Mouse (Mus musculus): Measurements from ENCODE around the gene Pygb. TPM values are rescaled to one million over a fixed set of nuclear protein-coding genes. Genes with fewer than 3 reads are reported as not detected.

The Pygb gene
- polyA plus RNA-seq, 1 experiment from 2014 or later: 95.6 TPM

DNA sequence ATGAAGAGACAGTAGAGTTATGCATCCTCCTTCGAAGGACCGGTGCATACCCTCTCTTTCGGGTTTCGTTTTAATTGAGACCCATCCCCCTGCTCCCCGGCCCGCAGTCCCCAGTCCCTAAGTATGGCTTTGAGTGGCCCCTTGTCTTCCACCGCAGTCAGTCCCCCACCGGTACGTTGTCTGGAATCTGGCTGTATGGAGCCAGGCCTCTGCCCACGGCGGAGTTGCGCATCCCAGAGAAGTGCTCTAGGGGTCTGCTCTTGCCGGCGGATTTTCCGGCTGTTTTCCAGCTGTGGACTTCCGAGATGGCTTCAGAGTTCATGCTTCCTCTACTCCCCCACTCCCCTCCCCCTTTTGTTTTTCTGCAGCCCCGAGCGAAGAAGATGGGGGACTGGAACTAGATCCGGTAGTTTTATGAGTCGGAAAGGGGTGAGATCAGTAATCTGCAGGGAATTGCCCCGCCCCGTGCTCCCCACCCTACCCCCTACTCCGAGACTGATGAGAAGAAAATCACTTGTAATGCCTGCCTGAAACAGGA, 768 bp downstream of the Pygb start:
- H3K4me3 ChIP-seq (ENCODE audit: low read length): peak overlapping the region; percentile 85
- no peaks in the 10 kb centered on the region for H3K27me3 ChIP-seq (ENCODE audit: insufficient read depth, low read length)
- peak; percentile 64 for ATAC-seq (ENCODE audit: low FRiP score, low TSS enrichment)
- no peaks in the 10 kb centered on the region for H3K9me3 ChIP-seq (ENCODE audit: low read length)
- peak overlapping the region; percentile 78 for H3K9ac ChIP-seq (replicated peaks; ENCODE audit: low read length)
- peak overlapping the region; percentile 82 for H3K27ac ChIP-seq (ENCODE audit: low read length)
- peaks cover 41% of the 10 kb centered on the region for H3K4me1 ChIP-seq (ENCODE audit: insufficient read depth, low read length)
- WGBS: 1% methylated on average over 23 of the region's 23 CpGs
- H3K36me3 ChIP-seq (ENCODE audit: insufficient read depth, low read length): peaks cover 2% of the 10 kb centered on the region; the same call in 1 of the 2 replicates
- H3K4me2 ChIP-seq (replicated peaks; ENCODE audit: low read depth, low read length): peak overlapping the region; percentile 82

DNA sequence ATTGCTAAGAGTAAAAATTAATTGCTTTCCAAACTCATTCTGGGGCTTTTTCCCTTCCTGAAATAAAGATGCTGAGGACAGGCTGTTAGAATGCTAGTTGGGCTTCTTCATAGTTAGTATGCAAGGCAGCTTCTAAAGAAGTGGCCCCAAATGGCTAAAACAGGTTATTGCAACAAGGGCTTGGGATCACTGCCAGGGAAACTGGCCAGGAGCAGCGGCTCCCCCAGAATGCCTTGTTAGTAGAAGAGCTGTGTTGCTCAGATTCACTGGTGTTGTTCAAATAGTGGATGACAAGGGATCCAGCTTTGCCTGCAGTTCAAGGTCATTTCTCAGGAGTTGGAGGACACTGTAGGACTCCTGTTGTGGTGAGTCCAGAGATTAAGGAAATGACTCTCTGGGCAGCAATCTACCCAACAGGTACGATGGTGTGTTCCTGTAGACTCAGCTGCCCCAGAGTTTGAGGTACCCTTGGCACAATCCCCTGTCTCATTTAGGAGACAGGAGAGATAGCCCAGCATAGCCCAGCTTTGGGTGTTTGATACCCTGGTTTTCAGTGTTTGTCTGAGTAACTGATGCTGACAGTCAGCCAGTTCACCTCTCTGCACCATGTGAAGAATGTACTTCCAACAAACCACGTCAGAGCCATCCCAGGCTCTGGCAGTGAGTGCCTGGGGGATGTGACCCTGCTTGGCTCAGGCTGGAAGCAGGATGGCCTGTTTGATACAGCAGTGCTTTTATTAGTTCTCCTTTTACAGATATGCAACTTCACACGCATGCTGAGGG, 2.4 kb downstream of the Pygb start:
- Histone ChIP-seq H3K4me3 (ENCODE audit: low read length) (0 out of 2 replicates have a peak overlapping the region, but pooled peaks have one; percentile 2), H3K27me3 (ENCODE audit: insufficient read depth, low read length) (no peaks in the 10 kb centered on the region), H3K4me2 (replicated peaks; ENCODE audit: low read depth, low read length) (peak overlapping the region; percentile 15; the same call in 1 of the 2 replicates), H3K4me1 (ENCODE audit: insufficient read depth, low read length) (peaks cover 35% of the 10 kb centered on the region), H3K9ac (replicated peaks; ENCODE audit: low read length) (peak overlapping the region; percentile 29), H3K27ac (ENCODE audit: low read length) (0 out of 2 replicates have a peak overlapping the region, but pooled peaks have one; percentile 4), H3K9me3 (ENCODE audit: low read length) (no peaks in the 10 kb centered on the region), H3K36me3 (ENCODE audit: insufficient read depth, low read length) (peaks cover 5% of the 10 kb centered on the region; the same call in 1 of the 2 replicates)
- 50% methylated on average over 4 of the region's 4 CpGs for whole genome bisulfite sequencing
- no peak for ATAC-seq (ENCODE audit: low FRiP score, low TSS enrichment)

DNA sequence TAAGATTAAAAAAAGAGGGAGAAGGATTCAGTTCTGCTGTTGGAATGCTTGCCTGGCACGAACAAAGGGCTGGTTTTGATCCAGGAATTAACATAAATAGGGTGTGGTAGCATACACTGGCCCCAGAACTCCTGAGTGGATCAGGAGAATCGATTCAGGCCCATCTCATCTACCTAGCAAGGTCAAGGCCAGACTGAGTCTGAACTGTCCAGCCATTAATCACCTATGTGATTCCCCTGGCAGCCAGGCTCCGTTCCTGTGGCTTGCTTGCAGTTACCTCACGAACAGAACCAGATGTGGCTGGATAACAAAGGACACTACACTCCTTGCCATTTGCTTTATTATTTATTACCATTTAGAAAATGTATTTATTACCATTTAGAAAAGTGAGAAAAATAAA, 6.8 kb downstream of the Pygb start:
- peaks cover 11% of the 10 kb centered on the region for H3K4me1 ChIP-seq (ENCODE audit: insufficient read depth, low read length)
- WGBS: 54% methylated on average over 4 of the region's 4 CpGs
- no peak overlapping the region for H3K9ac ChIP-seq (replicated peaks; ENCODE audit: low read length)
- no peaks in the 10 kb centered on the region for H3K9me3 ChIP-seq (ENCODE audit: low read length)
- no peak overlapping the region for H3K27ac ChIP-seq (ENCODE audit: low read length)
- H3K27me3 ChIP-seq (ENCODE audit: insufficient read depth, low read length): no peaks in the 10 kb centered on the region
- ATAC-seq (ENCODE audit: low FRiP score, low TSS enrichment): no peak
- peaks cover 18% of the 10 kb centered on the region for H3K36me3 ChIP-seq (ENCODE audit: insufficient read depth, low read length)
- no peak overlapping the region for H3K4me3 ChIP-seq (ENCODE audit: low read length)
- H3K4me2 ChIP-seq (replicated peaks; ENCODE audit: low read depth, low read length): no peak overlapping the region

DNA sequence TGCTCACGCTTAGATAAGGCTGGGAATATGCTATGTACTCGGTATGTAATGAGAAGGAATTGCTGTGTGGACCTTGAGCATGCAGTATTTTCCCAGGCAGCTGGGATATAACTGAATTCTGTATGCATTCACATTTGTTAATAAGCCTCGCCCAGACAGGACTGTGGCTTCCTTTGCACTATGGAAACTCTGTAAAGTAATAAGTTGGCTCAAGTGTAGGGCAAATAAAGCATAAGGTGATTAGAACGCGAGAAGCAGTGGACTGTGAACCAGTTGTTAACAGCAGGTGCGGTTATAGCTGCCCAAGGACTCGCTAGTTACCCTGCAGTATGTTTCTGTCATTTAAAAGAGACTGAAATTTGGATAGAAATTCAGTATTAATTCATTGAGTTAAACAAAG, 11.5 kb downstream of the Pygb start:
- Histone ChIP-seq H3K4me1 (ENCODE audit: insufficient read depth, low read length) (no peaks in the 10 kb centered on the region), H3K27me3 (ENCODE audit: insufficient read depth, low read length) (no peaks in the 10 kb centered on the region), H3K4me2 (replicated peaks; ENCODE audit: low read depth, low read length) (no peak overlapping the region), H3K27ac (ENCODE audit: low read length) (no peak overlapping the region), H3K36me3 (ENCODE audit: insufficient read depth, low read length) (peaks cover 23% of the 10 kb centered on the region), H3K4me3 (ENCODE audit: low read length) (no peak overlapping the region), H3K9me3 (ENCODE audit: low read length) (no peaks in the 10 kb centered on the region), H3K9ac (replicated peaks; ENCODE audit: low read length) (no peak overlapping the region)
- 81% methylated on average over 7 of the region's 7 CpGs for WGBS
- ATAC-seq (ENCODE audit: low FRiP score, low TSS enrichment): no peak

DNA sequence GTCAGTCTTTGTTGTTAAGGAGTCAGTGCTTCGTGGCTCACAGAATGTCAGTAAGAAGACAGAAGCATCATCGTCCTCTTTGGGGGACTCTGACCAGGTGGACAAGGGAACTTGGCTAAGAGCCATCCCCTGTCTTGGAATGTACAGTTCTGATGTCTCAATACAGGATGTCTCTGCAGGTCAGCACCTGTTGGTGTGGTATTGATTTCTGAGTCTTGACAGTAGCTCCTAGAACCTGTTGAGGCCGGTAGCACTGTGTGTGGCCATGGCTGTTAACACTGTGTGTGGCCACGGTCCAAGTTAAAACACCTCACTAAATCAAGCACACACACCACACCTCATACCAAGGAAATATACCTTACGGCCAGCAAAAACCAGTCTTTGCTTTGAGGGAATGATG, 14.1 kb downstream of the Pygb start:
- no peak overlapping the region for H3K4me2 ChIP-seq (replicated peaks; ENCODE audit: low read depth, low read length)
- no peak overlapping the region for H3K9ac ChIP-seq (replicated peaks; ENCODE audit: low read length)
- H3K9me3 ChIP-seq (ENCODE audit: low read length): no peaks in the 10 kb centered on the region
- H3K36me3 ChIP-seq (ENCODE audit: insufficient read depth, low read length): peaks cover 31% of the 10 kb centered on the region
- ATAC-seq (ENCODE audit: low FRiP score, low TSS enrichment): no peak
- H3K4me3 ChIP-seq (ENCODE audit: low read length): no peak overlapping the region
- no peaks in the 10 kb centered on the region for H3K4me1 ChIP-seq (ENCODE audit: insufficient read depth, low read length)
- WGBS: 89% methylated on average over 5 of the region's 5 CpGs
- H3K27me3 ChIP-seq (ENCODE audit: insufficient read depth, low read length): no peaks in the 10 kb centered on the region
- H3K27ac ChIP-seq (ENCODE audit: low read length): no peak overlapping the region

DNA sequence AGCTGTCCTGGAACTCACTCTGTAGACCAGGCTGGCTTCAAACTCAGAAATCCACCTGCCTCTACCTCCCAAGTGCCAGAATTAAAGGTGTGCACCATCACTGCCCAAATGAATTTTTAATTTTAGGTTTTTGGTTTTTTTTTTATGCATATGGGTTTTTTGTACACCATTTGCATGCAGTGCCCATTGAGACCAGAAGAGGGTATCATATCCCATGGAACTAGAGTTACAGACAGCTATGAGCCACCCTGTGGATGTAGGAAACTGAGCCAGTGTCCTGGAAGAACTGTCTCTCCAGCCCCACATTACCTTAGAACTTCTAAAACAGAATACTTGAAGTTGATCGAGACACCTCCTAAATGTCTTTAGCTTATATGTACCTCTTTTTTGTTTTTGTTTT, 16.5 kb downstream of the Pygb start:
- Histone ChIP-seq H3K36me3 (ENCODE audit: insufficient read depth, low read length) (peaks cover 37% of the 10 kb centered on the region), H3K9me3 (ENCODE audit: low read length) (no peaks in the 10 kb centered on the region), H3K4me2 (replicated peaks; ENCODE audit: low read depth, low read length) (no peak overlapping the region), H3K4me1 (ENCODE audit: insufficient read depth, low read length) (no peaks in the 10 kb centered on the region), H3K9ac (replicated peaks; ENCODE audit: low read length) (no peak overlapping the region), H3K4me3 (ENCODE audit: low read length) (no peak overlapping the region), H3K27me3 (ENCODE audit: insufficient read depth, low read length) (no peaks in the 10 kb centered on the region), H3K27ac (ENCODE audit: low read length) (no peak overlapping the region)
- 91% methylated on average over 1 of the region's 1 CpGs for WGBS
- ATAC-seq (ENCODE audit: low FRiP score, low TSS enrichment): no peak

DNA sequence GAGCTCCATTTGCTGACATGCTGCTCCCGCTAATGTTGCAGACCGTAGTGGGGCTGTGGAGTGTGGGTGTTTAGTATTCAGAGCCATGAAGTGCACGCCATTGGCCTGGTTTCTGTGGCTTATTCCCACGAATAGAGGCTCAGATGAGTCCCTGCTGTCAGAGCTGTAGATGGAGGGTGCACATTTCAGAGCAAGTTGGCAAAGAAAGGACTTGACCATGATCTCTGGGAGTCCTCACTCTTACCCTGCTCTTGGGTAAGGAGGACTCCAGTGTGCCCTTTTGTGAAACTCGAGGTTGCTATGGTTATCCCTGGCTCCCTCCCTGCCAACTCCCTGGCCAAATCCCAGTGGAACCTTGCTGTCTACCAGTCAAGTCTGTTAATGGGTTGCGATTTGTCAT, 21.8 kb downstream of the Pygb start:
- no peak overlapping the region for H3K27ac ChIP-seq (ENCODE audit: low read length)
- H3K4me2 ChIP-seq (replicated peaks; ENCODE audit: low read depth, low read length): no peak overlapping the region
- no peaks in the 10 kb centered on the region for H3K4me1 ChIP-seq (ENCODE audit: insufficient read depth, low read length)
- no peaks in the 10 kb centered on the region for H3K9me3 ChIP-seq (ENCODE audit: low read length)
- no peak overlapping the region for H3K4me3 ChIP-seq (ENCODE audit: low read length)
- H3K36me3 ChIP-seq (ENCODE audit: insufficient read depth, low read length): peaks cover 70% of the 10 kb centered on the region
- 84% methylated on average over 6 of the region's 6 CpGs for WGBS
- H3K27me3 ChIP-seq (ENCODE audit: insufficient read depth, low read length): no peaks in the 10 kb centered on the region
- H3K9ac ChIP-seq (replicated peaks; ENCODE audit: low read length): no peak overlapping the region
- no peak for ATAC-seq (ENCODE audit: low FRiP score, low TSS enrichment)

DNA sequence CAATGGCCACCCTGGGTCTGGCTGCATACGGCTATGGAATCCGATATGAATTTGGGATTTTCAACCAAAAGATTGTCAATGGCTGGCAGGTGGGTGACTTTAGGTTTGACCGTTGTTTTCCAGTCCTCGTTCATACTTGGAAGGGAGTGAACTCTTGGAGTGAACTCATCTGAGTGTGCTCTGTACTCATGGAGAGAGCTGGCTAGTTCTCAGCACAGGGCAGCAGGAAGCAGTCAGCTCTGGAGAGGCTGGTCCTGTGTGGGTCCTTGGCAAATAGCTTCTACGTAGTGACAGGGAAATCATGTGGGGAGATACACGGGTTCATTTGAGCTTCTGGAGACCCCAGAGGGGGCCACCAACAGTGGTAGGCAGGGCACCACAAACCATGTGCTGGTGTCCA, 22.3 kb downstream of the Pygb start:
- no peaks in the 10 kb centered on the region for H3K9me3 ChIP-seq (ENCODE audit: low read length)
- H3K27ac ChIP-seq (ENCODE audit: low read length): no peak overlapping the region
- no peak for ATAC-seq (ENCODE audit: low FRiP score, low TSS enrichment)
- H3K4me2 ChIP-seq (replicated peaks; ENCODE audit: low read depth, low read length): no peak overlapping the region
- WGBS: 92% methylated on average over 6 of the region's 6 CpGs
- H3K4me1 ChIP-seq (ENCODE audit: insufficient read depth, low read length): no peaks in the 10 kb centered on the region
- H3K9ac ChIP-seq (replicated peaks; ENCODE audit: low read length): no peak overlapping the region
- peaks cover 73% of the 10 kb centered on the region for H3K36me3 ChIP-seq (ENCODE audit: insufficient read depth, low read length)
- H3K27me3 ChIP-seq (ENCODE audit: insufficient read depth, low read length): no peaks in the 10 kb centered on the region
- H3K4me3 ChIP-seq (ENCODE audit: low read length): no peak overlapping the region

DNA sequence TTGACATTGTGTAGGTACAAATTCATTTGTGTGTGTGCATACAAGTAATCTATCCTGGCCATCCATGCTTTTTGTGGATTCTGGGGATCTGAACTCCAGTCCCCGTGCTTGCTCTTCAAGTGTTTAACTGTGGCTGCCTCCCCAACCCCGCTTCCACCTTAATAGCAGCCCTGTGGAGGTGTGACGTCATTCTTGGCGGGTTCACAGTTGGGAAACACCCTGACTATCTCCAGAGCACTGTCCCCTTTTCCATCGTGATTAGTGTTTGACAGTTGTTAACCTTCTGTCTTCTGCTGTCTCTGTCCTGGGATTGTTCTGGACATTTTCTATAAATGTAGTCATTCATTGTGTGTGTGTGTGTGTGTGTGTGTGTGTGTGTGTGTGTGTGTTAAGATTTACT, 24.1 kb downstream of the Pygb start:
- no peaks in the 10 kb centered on the region for H3K9me3 ChIP-seq (ENCODE audit: low read length)
- H3K4me2 ChIP-seq (replicated peaks; ENCODE audit: low read depth, low read length): no peak overlapping the region
- H3K4me3 ChIP-seq (ENCODE audit: low read length): no peak overlapping the region
- H3K27ac ChIP-seq (ENCODE audit: low read length): no peak overlapping the region
- no peaks in the 10 kb centered on the region for H3K4me1 ChIP-seq (ENCODE audit: insufficient read depth, low read length)
- ATAC-seq (ENCODE audit: low FRiP score, low TSS enrichment): no peak
- H3K9ac ChIP-seq (replicated peaks; ENCODE audit: low read length): no peak overlapping the region
- H3K27me3 ChIP-seq (ENCODE audit: insufficient read depth, low read length): no peaks in the 10 kb centered on the region
- peaks cover 83% of the 10 kb centered on the region for H3K36me3 ChIP-seq (ENCODE audit: insufficient read depth, low read length)
- WGBS: 78% methylated on average over 5 of the region's 5 CpGs

DNA sequence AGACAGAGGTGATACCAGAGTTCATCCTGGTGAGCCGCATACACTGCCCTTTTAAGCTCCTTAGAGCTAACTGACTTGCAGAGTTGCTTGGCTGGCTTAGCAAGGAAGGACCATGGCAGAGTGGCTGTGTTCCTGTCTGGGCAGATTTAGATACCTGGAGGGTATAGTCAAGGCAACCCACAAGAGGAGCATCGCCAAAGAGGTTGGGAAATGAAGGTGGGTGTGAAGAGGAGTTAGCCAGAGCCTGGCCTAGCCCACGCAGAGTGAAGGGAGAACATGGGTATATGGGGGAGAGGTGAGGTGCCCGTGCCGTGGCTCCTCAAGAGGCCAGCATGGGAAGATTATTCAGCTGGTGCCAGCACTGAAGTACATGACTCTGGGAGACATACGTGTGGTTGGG, 26.3 kb downstream of the Pygb start:
- H3K4me3 ChIP-seq (ENCODE audit: low read length): no peak overlapping the region
- H3K9me3 ChIP-seq (ENCODE audit: low read length): no peaks in the 10 kb centered on the region
- no peak overlapping the region for H3K9ac ChIP-seq (replicated peaks; ENCODE audit: low read length)
- no peak overlapping the region for H3K27ac ChIP-seq (ENCODE audit: low read length)
- peaks cover 85% of the 10 kb centered on the region for H3K36me3 ChIP-seq (ENCODE audit: insufficient read depth, low read length)
- WGBS: 93% methylated on average over 6 of the region's 6 CpGs
- ATAC-seq (ENCODE audit: low FRiP score, low TSS enrichment): no peak
- H3K4me1 ChIP-seq (ENCODE audit: insufficient read depth, low read length): no peaks in the 10 kb centered on the region
- H3K4me2 ChIP-seq (replicated peaks; ENCODE audit: low read depth, low read length): no peak overlapping the region
- no peaks in the 10 kb centered on the region for H3K27me3 ChIP-seq (ENCODE audit: insufficient read depth, low read length)
